In genomic region chr16:39037257-39037656, GRCm38 (mm10) we compare ENCODE assay signal across 22 mouse cellular contexts.
"Had no signal": no experiment of that assay in that cellular context is flagged by ENCODE, and none has a peak within 500 bp of the region (broad histone marks: within the 10 kb centered on the region; RNA-seq: fewer than 3 reads in every experiment).

No protein-coding gene starts in this region.

- H3K4me3 ChIP-seq: kidney, embryonic 15.5 days; limb, embryonic 12.5 days; limb, embryonic 15.5 days; lung, embryonic 15.5 days; midbrain, embryonic 12.5 days; midbrain, embryonic 15.5 days; myocyte; neural tube, embryonic 13.5 days had no signal

- H3K9ac ChIP-seq: kidney, embryonic 15.5 days; limb, embryonic 12.5 days; limb, embryonic 15.5 days; liver, embryonic 14.5 days; liver, postnatal 0 days; lung, embryonic 15.5 days; midbrain, embryonic 12.5 days; midbrain, embryonic 15.5 days; neural tube, embryonic 13.5 days had no signal

- H3K27ac ChIP-seq: kidney, embryonic 15.5 days; limb, embryonic 12.5 days; limb, embryonic 15.5 days; liver, embryonic 14.5 days; lung, embryonic 15.5 days; midbrain, embryonic 12.5 days; midbrain, embryonic 15.5 days; neural tube, embryonic 13.5 days had no signal

- H3K9me3 ChIP-seq: kidney, embryonic 15.5 days; limb, embryonic 12.5 days; limb, embryonic 15.5 days; lung, embryonic 15.5 days; midbrain, embryonic 12.5 days; midbrain, embryonic 15.5 days; neural tube, embryonic 13.5 days had no signal

- H3K4me1 ChIP-seq: kidney, embryonic 15.5 days; limb, embryonic 12.5 days; limb, embryonic 15.5 days; lung, embryonic 15.5 days; midbrain, embryonic 12.5 days; midbrain, embryonic 15.5 days; neural tube, embryonic 13.5 days had no signal

- ATAC-seq: liver, postnatal 0 days; midbrain, embryonic 15.5 days had no signal

- H3K36me3 ChIP-seq: kidney, embryonic 15.5 days; limb, embryonic 12.5 days; limb, embryonic 15.5 days; lung, embryonic 15.5 days; midbrain, embryonic 12.5 days; midbrain, embryonic 15.5 days; neural tube, embryonic 13.5 days had no signal

- H3K27me3 ChIP-seq: kidney, embryonic 15.5 days; limb, embryonic 12.5 days; limb, embryonic 15.5 days; lung, embryonic 15.5 days; midbrain, embryonic 12.5 days; midbrain, embryonic 15.5 days; neural tube, embryonic 13.5 days had no signal

- DNase-seq: kidney, adult 8-10 months; kidney, postnatal 14 days; kidney, postnatal 4 days; left cerebral cortex, postnatal 4 days; liver, postnatal 0 days; lung, postnatal 10 days; lung, postnatal 4 days; retina, postnatal 1 day; right cerebral cortex, postnatal 25 days; spleen, adult 18-20 months; thymus, adult 18-20 months; thymus, postnatal 36 days had no signal

- H3K4me2 ChIP-seq: kidney, embryonic 15.5 days; limb, embryonic 12.5 days; limb, embryonic 15.5 days; liver, embryonic 11.5 days; lung, embryonic 15.5 days; midbrain, embryonic 12.5 days; midbrain, embryonic 15.5 days; neural tube, embryonic 13.5 days had no signal
